Mouse (Mus musculus) CD8-positive naive resting alpha-beta T cell, adult 57 days (primary cell): ENCODE results near the gene Cst10. TPM values are rescaled to one million over a fixed set of nuclear protein-coding genes. Genes with fewer than 3 reads are reported as not detected.

Experiments
- total RNA-seq: library from RNA; stranded (reverse); gene quantifications from one replicate; pipeline ENCODE4 v1.2.4, GENCODE M21; 2023

Cst10 gene
- not detected for total RNA-seq

DNA sequence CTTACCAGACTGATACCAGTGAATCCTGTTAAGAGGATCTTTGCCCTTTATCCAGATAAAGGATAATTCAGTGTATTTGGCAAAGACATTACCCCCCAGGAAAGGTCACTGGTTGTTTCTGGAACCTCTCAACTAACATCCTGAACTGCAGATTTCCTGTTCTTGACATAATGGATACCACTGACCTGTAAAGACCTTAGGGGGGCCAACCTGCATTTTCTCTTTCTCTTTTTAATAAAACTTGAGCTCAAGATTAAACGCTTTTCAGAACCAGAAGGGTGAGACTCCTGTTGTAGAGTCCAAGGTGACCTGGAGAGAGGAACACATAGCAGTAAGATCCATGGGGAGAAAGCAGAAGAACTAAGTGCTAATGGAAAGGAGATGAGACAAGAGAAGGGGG, at the start of gene Cst10:
Gene Cst10, plus strand, starts transcription at position 301 of the 400 bp plus-strand sequence.

